Mouse (Mus musculus) C2C12 (cell line): Measurements from ENCODE around the gene Borcs5. TPM values are rescaled to one million over a fixed set of nuclear protein-coding genes. Genes with fewer than 3 reads are reported as not detected.

ENCODE experiments used
- H3K27me3 ChIP-seq: one replicate; pipeline ENCODE4 v1.6.1; 2011; ENCODE audit not compliant: control insufficient read depth, insufficient read depth, insufficient read length
- H3K36me3 ChIP-seq: one replicate; pipeline ENCODE4 v1.6.1; 2011; ENCODE audit not compliant: control insufficient read depth, insufficient read depth
- H3K4me3 ChIP-seq: one replicate; pipeline ENCODE4 v1.5.1; 2011; ENCODE audit warnings: mild to moderate bottlenecking, control low read depth; ENCODE audit not compliant: poor library complexity, insufficient read depth, severe bottlenecking
- H3K79me2 ChIP-seq: one replicate; pipeline ENCODE4 v1.6.1; 2011; ENCODE audit not compliant: control insufficient read depth, insufficient read depth
- H3K79me3 ChIP-seq: one replicate; pipeline ENCODE4 v1.6.1; 2011; ENCODE audit warnings: low read depth, control low read depth
- H3ac ChIP-seq: one replicate; pipeline ENCODE3; 2011; ENCODE audit warnings: low read depth; ENCODE audit not compliant: control insufficient read depth, insufficient read length
- CEBPB ChIP-seq: IDR thresholded peaks from one replicate; pipeline ENCODE4 v1.6.1; 2011; ENCODE audit warnings: low read depth, mild to moderate bottlenecking, control low read depth, moderate library complexity
- CTCF ChIP-seq: IDR thresholded peaks from one replicate; pipeline ENCODE4 v1.5.1; 2011; ENCODE audit not compliant: control insufficient read depth, insufficient read depth, insufficient read length
- FOSL1 ChIP-seq: IDR thresholded peaks from one replicate; pipeline ENCODE4 v1.8.0; 2011; ENCODE audit warnings: mild to moderate bottlenecking, low read length; ENCODE audit not compliant: poor library complexity, insufficient read depth, severe bottlenecking
- MAX ChIP-seq: IDR thresholded peaks from one replicate; pipeline ENCODE4 v1.6.1; 2011; ENCODE audit warnings: mild to moderate bottlenecking, control low read depth
- MYOD1 ChIP-seq: IDR thresholded peaks from one replicate; pipeline ENCODE4 v1.6.1; 2011; ENCODE audit warnings: low read depth; ENCODE audit not compliant: control insufficient read depth, insufficient read length
- MYOG ChIP-seq: IDR thresholded peaks from one replicate; pipeline ENCODE4 v1.6.1; 2011; ENCODE audit not compliant: control insufficient read depth, insufficient read length; ENCODE audit errors: extremely low read depth
- USF1 ChIP-seq: IDR thresholded peaks from one replicate; pipeline ENCODE4 v1.6.1; 2011; ENCODE audit warnings: low read depth, mild to moderate bottlenecking, control low read depth, moderate library complexity
- polyA plus RNA-seq: library from polyadenylated mRNA; unstranded; fragments of >200 nt; fragmentation: generic; extraction: Trizol; gene quantifications from one replicate; pipeline ENCODE4 v1.2.1, GENCODE M21; 2012; ENCODE audit warnings: missing spikeins

Gene Borcs5
- polyA plus RNA-seq, 1 experiment: 6.0 TPM

- Histone ChIP-seq H3ac (no peak overlapping the region), H3K79me2 (no peaks in the 10 kb centered on the region), H3K79me3 (no peaks in the 10 kb centered on the region), H3K4me3 (no peak overlapping the region), H3K27me3 (no peaks in the 10 kb centered on the region), H3K36me3 (no peaks in the 10 kb centered on the region)
- TF ChIP-seq CTCF (no peak), USF1 (no peak), MYOD1 (no peak), MYOG (no peak), MAX (no peak), FOSL1 (no peak), CEBPB (no peak)
These were observed 21.6 kb downstream of the Borcs5 start for GRCm38 (mm10) chr6:134660714-134661406.

DNA sequence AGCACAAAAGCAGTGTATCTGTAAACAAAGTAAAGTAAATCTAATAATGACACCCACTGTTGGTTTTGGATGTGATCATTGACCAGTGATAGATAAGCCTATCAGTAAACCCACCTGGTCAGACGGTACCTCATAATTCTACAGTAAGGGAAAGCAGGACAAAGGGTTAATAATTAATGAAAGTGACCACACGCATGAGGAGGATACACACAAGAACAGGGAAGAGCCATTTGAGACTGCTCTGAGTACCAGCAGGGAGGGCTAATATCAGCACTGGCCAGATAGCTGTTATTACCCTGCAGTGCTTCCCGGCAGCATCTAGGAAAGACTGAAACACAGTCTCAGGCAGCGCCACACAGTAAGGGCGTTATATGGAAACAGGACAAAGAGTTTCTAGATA is 25.3 kb downstream of the Borcs5 start:
- H3K36me3 ChIP-seq: no peaks in the 10 kb centered on the region
- H3K79me3 ChIP-seq: no peaks in the 10 kb centered on the region
- H3K4me3 ChIP-seq: no peak overlapping the region
- no peaks in the 10 kb centered on the region for H3K27me3 ChIP-seq
- H3ac ChIP-seq: no peak overlapping the region
- no peaks in the 10 kb centered on the region for H3K79me2 ChIP-seq
- TF ChIP-seq CTCF: no peak
- TF ChIP-seq MYOG: no peak
- no peak for TF ChIP-seq FOSL1
- TF ChIP-seq USF1: no peak
- TF ChIP-seq MYOD1: no peak
- TF ChIP-seq CEBPB: no peak
- TF ChIP-seq MAX: no peak

DNA sequence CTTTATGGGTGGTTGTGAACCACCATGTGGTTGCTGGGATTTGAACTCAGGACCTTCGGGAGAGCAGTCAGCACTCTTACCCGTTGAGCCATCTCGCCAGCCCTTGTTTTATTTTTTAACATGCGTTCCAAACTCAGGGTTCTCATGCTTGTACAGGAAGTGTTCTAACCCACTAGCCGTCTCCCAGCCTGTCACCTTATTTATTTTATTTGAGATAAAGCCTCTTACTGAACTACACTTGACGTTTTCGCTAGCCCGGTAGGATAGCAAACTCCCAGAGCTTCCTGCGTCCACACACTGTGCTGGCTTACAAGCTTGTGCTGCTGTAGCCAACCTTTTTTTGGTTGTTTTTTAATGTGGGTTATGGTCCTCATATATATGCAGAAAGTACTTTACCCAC is 26.5 kb downstream of the Borcs5 start:
- H3ac ChIP-seq: no peak overlapping the region
- H3K79me2 ChIP-seq: no peaks in the 10 kb centered on the region
- no peaks in the 10 kb centered on the region for H3K27me3 ChIP-seq
- no peak overlapping the region for H3K4me3 ChIP-seq
- TF ChIP-seq MYOD1 (no peak), FOSL1 (no peak), USF1 (no peak), MAX (no peak), CEBPB (no peak), MYOG (no peak), CTCF (no peak)
- H3K36me3 ChIP-seq: no peaks in the 10 kb centered on the region
- H3K79me3 ChIP-seq: no peaks in the 10 kb centered on the region

DNA sequence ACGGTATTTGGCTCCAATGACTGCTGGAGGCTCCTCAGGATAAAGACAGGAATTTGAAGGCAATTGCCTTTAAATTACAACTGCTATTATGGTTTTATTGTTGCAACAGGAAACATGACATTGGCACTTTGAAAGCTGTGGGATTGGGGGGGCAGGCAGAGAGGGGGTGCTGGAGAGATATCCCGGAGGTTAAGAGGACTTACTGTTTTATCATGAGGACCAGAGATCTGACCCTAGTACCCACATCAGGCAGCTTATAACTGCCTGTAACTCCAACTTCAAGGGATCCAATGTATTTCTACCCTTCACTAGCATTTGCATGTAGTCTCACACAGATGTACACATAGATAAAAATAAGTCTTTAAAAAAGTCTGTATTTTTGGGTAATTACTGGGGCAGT is 29.2 kb downstream of the Borcs5 start:
- Histone ChIP-seq H3K79me3 (no peaks in the 10 kb centered on the region), H3K4me3 (no peak overlapping the region), H3K79me2 (no peaks in the 10 kb centered on the region), H3K36me3 (no peaks in the 10 kb centered on the region), H3ac (no peak overlapping the region), H3K27me3 (no peaks in the 10 kb centered on the region)
- TF ChIP-seq USF1 (no peak), CEBPB (no peak), FOSL1 (no peak), MAX (no peak), CTCF (no peak), MYOD1 (no peak), MYOG (no peak)

GRCm38 (mm10) chr6:134669179-134669865 is 30.0 kb downstream of the Borcs5 start:
- H3K79me3 ChIP-seq: no peaks in the 10 kb centered on the region
- H3K27me3 ChIP-seq: no peaks in the 10 kb centered on the region
- H3K36me3 ChIP-seq: no peaks in the 10 kb centered on the region
- H3K79me2 ChIP-seq: no peaks in the 10 kb centered on the region
- no peak overlapping the region for H3ac ChIP-seq
- H3K4me3 ChIP-seq: no peak overlapping the region
- TF ChIP-seq MYOD1 (no peak), CEBPB (no peak), CTCF (no peak), MYOG (no peak), FOSL1 (no peak), USF1 (no peak), MAX (no peak)
